Mouse (Mus musculus) kidney, adult 2 months (tissue): ENCODE measurements around the gene Il24. TPM values are rescaled to one million over a fixed set of nuclear protein-coding genes. Genes with fewer than 3 reads are reported as not detected.

Source experiments
- DNase-seq: peaks from one replicate; pipeline ENCODE4 v3.0.0; 2021
- H3K27ac ChIP-seq: fragments of 200-500 bp; 2 replicates; pipeline ENCODE4 v1.5.1; 2012; ENCODE audit warnings: low read depth, low read length, control low read depth, inconsistent platforms; ENCODE audit not compliant: insufficient read depth
- H3K27me3 ChIP-seq: fragments of 200-500 bp; replicated peaks from 2 replicates; pipeline ENCODE4 v1.6.1; 2012; ENCODE audit warnings: mild to moderate bottlenecking, moderate library complexity, low read length, inconsistent platforms; ENCODE audit not compliant: control insufficient read depth, insufficient read depth
- H3K36me3 ChIP-seq: fragments of 200-500 bp; 2 replicates; pipeline ENCODE4 v1.6.1; 2012; ENCODE audit warnings: mild to moderate bottlenecking, moderate library complexity, low read length, inconsistent platforms; ENCODE audit not compliant: control insufficient read depth, insufficient read depth
- H3K4me1 ChIP-seq: fragments of 200-500 bp; 2 replicates; pipeline ENCODE4 v1.6.1; 2011; ENCODE audit warnings: low read length; ENCODE audit not compliant: control insufficient read depth, insufficient read depth
- H3K4me3 ChIP-seq: fragments of 200-500 bp; 2 replicates; pipeline ENCODE4 v1.5.1; 2011; ENCODE audit warnings: mild to moderate bottlenecking, low read depth, low read length, control low read depth; ENCODE audit not compliant: insufficient read depth
- CTCF ChIP-seq: fragments of 200-500 bp; conservative IDR thresholded peaks from 2 replicates; pipeline ENCODE4 v1.5.1; 2011; ENCODE audit warnings: low read depth, mild to moderate bottlenecking, control low read depth, low read length, moderate library complexity, mixed read lengths; ENCODE audit not compliant: insufficient read depth, insufficient read length
- POLR2A ChIP-seq: fragments of 200-500 bp; IDR thresholded peaks from one replicate; pipeline ENCODE4 v1.6.1; 2011; ENCODE audit warnings: low read depth, low read length, control low read depth
- WGBS: fragments of 180-500 bp; shearing (Covaris S2); methylation state at CpG from one replicate; pipeline ENCODE4 v1.1.7; 2018; 5-methylcytosine and 5-hydroxymethylcytosine counted together
- polyA plus RNA-seq: library from polyadenylated mRNA; depleted of rRNA; stranded (reverse); fragments of >200 nt; gene quantifications from 2 replicates; pipeline ENCODE4 v1.2.3, GENCODE M21; 2012

Il24 gene
- polyA plus RNA-seq, 1 experiment: 0.06 TPM

DNA sequence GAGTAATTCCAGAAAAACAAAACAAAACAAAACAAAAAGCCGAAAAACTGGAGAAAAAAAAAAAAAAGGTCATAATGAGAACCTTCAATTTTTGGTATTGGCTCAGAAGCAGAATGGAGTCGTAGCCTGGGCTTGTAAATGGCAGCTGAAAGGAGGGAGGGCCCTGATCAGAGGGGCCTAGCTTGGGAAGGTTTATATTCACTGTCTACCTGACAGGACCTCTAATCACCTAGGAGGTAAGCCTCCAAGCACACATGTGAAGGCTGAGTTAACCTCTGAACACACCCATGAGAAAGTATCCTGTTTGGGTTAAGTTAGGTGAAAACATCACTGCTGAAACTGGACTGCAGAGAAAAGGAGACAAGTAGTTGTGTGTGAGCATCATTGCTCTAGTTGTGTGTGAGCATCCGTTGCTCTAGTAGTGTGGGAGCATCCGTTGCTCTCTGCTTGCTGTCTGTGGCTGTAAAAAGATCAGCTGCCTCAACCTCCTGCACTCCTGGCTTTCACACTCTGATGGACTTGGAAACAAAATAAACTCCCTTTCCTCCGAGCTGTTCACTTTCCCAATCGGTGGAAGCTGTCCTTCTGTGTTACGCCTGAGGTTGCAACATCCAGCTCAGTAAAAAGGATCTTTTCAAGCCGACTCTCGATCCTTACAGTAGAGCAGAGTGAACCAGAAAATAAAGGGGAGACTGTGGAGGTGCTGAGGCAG is 6.2 kb upstream of the Il24 start:
- Histone ChIP-seq H3K4me1 (no peaks in the 10 kb centered on the region), H3K36me3 (no peaks in the 10 kb centered on the region), H3K27me3 (no peaks in the 10 kb centered on the region), H3K4me3 (no peak overlapping the region), H3K27ac (no peak overlapping the region)
- WGBS: 46% methylated on average over 9 of the region's 9 CpGs
- no peak for DNase-seq
- TF ChIP-seq POLR2A (no peak), CTCF (no peak)

DNA sequence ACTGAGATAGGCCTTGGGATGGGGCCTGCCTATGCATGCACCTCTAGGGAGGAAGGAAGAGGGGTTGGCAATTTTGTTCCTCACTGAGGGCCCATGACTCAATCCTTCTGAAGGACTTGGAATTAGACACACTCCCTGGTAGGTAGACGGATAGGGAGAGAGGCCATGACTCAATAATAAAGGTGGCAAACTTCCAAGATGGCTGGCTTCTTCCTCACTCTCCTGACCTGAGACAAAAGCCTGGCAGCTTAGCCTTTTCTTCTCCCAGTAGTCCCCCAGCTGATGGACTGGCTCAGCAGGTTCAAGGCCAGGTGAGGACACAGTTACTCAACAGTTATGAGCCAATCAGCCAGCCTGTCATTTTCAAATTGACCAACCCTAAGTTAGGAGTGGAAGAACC is 5.2 kb upstream of the Il24 start:
- Histone ChIP-seq H3K4me3 (no peak overlapping the region), H3K4me1 (no peaks in the 10 kb centered on the region), H3K27me3 (no peaks in the 10 kb centered on the region), H3K27ac (no peak overlapping the region), H3K36me3 (no peaks in the 10 kb centered on the region)
- TF ChIP-seq CTCF (no peak), POLR2A (no peak)
- 79% methylated on average over 1 of the region's 1 CpGs for WGBS
- DNase-seq: no peak

DNA sequence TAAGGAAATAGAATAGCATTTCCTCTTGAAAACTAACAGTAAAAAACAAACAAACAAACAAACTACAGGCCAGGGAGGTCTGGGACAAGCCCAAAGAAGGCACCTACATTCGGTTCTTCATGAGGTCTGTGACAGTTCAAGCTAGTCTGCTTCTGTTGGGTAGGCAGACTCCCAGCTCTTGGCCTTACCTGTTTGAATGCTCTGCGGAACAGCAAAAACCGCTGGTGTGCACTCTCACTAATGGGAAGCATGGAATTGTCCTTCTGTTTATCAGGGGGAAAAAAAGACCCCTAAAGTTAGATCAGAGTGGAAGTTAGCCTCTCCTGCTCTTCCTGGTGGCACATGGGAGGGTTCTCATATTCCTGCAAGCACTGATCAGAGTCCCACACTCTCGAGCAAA is 4.1 kb downstream of the Il24 start:
- TF ChIP-seq POLR2A (no peak), CTCF (no peak)

DNA sequence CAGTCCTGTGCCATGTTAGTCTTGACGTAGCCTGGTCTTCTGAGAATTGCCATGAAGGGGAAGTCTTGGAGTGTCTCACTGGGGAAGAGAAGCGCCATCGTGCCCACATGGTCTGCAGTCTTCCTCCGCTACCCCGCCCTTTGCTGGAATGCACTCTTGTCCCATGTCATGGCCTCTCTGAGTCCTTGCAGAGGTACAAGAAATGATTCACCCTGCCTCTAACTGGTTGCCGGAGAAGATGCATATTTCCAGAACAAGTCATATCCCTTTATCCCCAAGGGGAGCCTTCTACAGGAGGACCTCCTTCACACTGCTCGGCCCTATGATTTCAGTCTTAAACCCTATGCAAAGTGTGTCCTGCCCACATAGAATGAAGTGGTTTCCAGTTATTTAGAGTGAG is 7.3 kb downstream of the Il24 start:
- TF ChIP-seq CTCF (no peak), POLR2A (no peak)
- H3K4me3 ChIP-seq: no peak overlapping the region
- no peak for DNase-seq
- no peaks in the 10 kb centered on the region for H3K27me3 ChIP-seq
- no peak overlapping the region for H3K27ac ChIP-seq
- no peaks in the 10 kb centered on the region for H3K4me1 ChIP-seq
- WGBS: 93% methylated on average over 7 of the region's 7 CpGs
- no peaks in the 10 kb centered on the region for H3K36me3 ChIP-seq

More for the DNA sequence above, 4.1 kb downstream of the Il24 start:
- Histone ChIP-seq H3K27me3 (no peaks in the 10 kb centered on the region), H3K4me3 (no peak overlapping the region), H3K36me3 (no peaks in the 10 kb centered on the region), H3K4me1 (no peaks in the 10 kb centered on the region), H3K27ac (no peak overlapping the region)
- 83% methylated on average over 4 of the region's 4 CpGs for whole genome bisulfite sequencing
- no peak for DNase-seq

DNA sequence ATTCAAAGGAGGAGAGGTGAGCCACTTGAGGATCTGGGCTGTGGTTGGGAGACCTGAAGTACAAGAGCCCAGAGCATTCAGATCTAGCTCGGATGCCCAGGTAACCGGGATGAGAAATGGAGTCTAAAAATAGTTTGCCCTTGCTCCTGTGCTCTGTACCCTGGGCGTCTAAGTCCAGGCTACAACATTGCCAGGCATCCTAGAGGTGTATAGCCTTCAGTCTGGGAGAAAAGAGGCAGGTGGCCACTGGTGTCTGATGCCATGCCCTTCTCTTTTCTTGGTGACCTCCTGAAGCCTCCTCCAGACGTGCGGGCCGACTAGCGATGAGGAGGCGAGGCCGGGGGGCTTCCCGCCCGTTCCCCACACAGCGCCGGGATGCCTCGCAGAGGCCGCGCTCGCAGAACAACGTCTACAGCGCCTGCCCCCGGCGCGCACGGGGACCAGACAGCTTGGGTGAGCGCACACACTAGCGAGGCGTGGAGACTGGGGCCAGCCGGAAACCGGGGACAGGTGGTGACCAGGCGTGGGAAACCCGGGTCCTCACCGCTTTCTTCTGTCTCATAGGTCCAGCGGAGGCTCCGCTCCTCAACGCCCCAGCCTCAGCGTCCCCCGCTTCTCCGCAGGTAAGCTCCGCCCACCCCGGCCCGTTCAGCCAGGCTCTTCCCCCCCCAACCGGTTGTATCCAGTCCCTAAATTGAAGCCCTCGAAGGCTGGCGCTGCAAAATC is 9.2 kb downstream of the Il24 start:
- peak overlapping the region; percentile 15 for H3K4me3 ChIP-seq
- no peaks in the 10 kb centered on the region for H3K27me3 ChIP-seq

DNA sequence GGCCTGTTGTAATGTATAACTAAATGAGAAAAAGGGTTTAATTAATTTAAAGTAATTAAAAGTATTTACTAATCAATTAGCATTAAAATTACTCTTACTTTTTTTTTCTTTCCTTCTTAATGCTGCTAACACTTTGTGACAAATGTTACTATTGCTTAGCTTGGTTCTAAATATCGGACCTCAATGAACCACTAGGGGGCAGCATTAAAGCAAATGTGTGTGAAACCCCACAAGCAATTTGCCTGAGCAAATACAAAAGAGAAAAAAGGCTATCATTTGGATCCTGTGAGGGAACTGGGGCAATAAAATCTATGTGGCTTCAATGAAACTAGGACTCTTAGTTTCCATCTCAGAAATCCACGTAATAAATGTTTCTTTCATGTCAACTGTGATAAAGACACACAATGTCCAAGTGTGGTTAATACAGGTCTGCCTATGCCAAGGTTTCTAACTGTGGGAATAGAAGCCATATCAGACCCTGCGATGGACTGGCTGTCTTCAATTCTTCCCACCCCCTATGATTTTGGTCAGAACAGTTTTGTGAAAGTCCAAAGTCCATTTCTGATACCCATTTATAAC is 10.2 kb downstream of the Il24 start:
- H3K4me3 ChIP-seq: no peak overlapping the region
- H3K27ac ChIP-seq: no peak overlapping the region
- H3K27me3 ChIP-seq: no peaks in the 10 kb centered on the region
- no peaks in the 10 kb centered on the region for H3K36me3 ChIP-seq
- DNase-seq: peak; percentile 75
- WGBS: 21% methylated on average over 3 of the region's 3 CpGs
- no peaks in the 10 kb centered on the region for H3K4me1 ChIP-seq
- TF ChIP-seq POLR2A (no peak), CTCF (peak; percentile 31)

More for the DNA sequence above, 9.2 kb downstream of the Il24 start:
- Histone ChIP-seq H3K4me1 (no peaks in the 10 kb centered on the region), H3K36me3 (no peaks in the 10 kb centered on the region), H3K27ac (no peak overlapping the region)
- DNase-seq: peak; percentile 32
- no peak for TF ChIP-seq CTCF
- TF ChIP-seq POLR2A: no peak
- WGBS: 2% methylated on average over 43 of the region's 43 CpGs

DNA sequence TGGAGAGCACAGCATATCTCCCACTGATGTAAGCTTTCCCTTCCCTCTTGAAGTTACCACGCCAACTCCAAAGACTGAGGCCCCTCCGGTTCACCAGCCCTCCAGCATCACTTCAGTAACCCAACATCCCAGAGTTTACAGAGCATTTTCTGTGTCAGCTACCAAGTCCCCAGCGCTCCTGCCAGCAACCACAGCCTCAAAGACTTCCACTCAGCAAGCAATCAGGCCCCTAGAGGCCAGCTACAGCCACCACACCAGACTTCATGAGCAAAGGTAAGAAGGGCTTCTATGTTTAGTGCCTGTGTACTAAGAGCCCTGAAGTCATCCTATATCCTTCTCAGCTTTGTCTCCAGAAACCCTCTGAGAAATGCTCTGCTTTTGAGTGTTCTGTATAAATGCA is 11.3 kb downstream of the Il24 start:
- WGBS: 83% methylated on average over 3 of the region's 3 CpGs
- no peaks in the 10 kb centered on the region for H3K27me3 ChIP-seq
- no peak for DNase-seq
- no peak overlapping the region for H3K27ac ChIP-seq
- TF ChIP-seq POLR2A: no peak
- no peaks in the 10 kb centered on the region for H3K4me1 ChIP-seq
- no peak overlapping the region for H3K4me3 ChIP-seq
- no peaks in the 10 kb centered on the region for H3K36me3 ChIP-seq
